Mouse (Mus musculus): ENCODE data around the gene Neu4. TPM values are rescaled to one million over a fixed set of nuclear protein-coding genes. Genes with fewer than 3 reads are reported as not detected.
A peak's percentile ranks its signal among the peaks of the same experiment; 100 is the strongest.

Neu4 gene
- polyA plus RNA-seq, 1 experiment from 2014 or later = not detected

DNA sequence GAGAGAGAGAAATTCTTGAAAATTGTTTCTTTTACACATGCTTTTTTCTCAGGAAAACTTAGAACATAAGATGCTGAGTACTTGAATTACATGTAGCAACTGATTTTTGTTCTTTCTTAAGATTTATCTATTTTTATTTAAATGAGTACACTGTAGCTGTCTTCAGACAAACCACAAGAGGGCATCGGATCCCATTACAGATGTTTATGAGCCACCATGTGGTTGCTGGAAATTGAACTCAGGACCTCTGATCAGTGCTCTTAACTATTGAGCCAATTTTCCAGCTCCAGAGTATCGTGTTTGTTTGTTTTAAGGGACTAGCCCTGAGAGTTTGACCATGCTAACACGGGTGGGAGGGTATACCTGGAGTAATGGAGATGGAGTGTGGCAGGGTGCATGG, 8.6 kb upstream of the Neu4 start:
- Histone ChIP-seq H3K4me3 (no peak overlapping the region), H3K27ac (no peak overlapping the region), H3K36me3 (no peaks in the 10 kb centered on the region), H3K4me1 (no peaks in the 10 kb centered on the region), H3K4me2 (no peak overlapping the region), H3K9ac (no peak overlapping the region), H3K9me3 (no peaks in the 10 kb centered on the region), H3K27me3 (no peaks in the 10 kb centered on the region)
- no peak for ATAC-seq (ENCODE audit: insufficient number of reproducible peaks, low FRiP score, low TSS enrichment, low read depth)
- 58% methylated on average over 3 of the region's 3 CpGs for WGBS

DNA sequence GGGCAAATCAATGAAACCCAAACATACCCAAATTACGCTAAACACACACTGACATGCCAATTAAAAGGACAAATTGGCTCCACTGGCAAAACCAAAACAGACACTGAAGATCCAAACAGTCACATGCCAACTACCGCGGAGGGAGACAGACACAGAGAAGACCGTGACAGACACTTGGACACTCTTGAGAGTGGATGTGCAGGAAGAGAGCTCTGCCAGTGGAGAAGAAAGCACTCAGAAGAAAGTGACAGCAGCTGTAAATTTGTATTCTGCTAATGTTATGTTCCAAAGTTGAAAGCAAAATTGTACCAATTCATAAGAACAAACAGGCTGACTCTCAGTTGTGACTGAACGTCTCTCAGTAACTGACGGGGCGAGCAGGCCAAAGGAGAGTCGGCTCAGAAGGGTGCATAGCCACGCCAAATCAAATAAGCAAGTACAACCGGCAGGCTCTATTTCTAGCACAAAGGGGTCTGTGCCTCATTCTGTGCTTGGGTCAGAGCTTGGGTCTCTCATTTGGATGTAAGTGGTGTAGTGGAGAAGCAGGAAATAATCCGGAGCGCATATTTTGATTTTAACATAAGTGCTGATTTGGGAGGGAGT, 7.4 kb downstream of the Neu4 start:
- Histone ChIP-seq H3K27ac (no peak overlapping the region), H3K9me3 (no peaks in the 10 kb centered on the region)

GRCm38 (mm10) chr1:94028741-94029140, 8.5 kb downstream of the Neu4 start:
- 82% methylated on average over 2 of the region's 2 CpGs for WGBS
- Histone ChIP-seq H3K4me1 (no peaks in the 10 kb centered on the region), H3K27ac (no peak overlapping the region), H3K9ac (no peak overlapping the region), H3K4me2 (no peak overlapping the region), H3K4me3 (no peak overlapping the region), H3K36me3 (no peaks in the 10 kb centered on the region), H3K9me3 (no peaks in the 10 kb centered on the region), H3K27me3 (no peaks in the 10 kb centered on the region)
- ATAC-seq (ENCODE audit: insufficient number of reproducible peaks, low FRiP score, low TSS enrichment, low read depth) = no peak

More for the DNA sequence above, 7.4 kb downstream of the Neu4 start:
- 85% methylated on average over 12 of the region's 12 CpGs for WGBS
- no peaks in the 10 kb centered on the region for H3K36me3 ChIP-seq
- ATAC-seq (ENCODE audit: insufficient number of reproducible peaks, low FRiP score, low TSS enrichment, low read depth) = no peak
- no peak overlapping the region for H3K4me2 ChIP-seq
- H3K9ac ChIP-seq = no peak overlapping the region
- no peaks in the 10 kb centered on the region for H3K4me1 ChIP-seq
- H3K27me3 ChIP-seq = no peaks in the 10 kb centered on the region
- H3K4me3 ChIP-seq = no peak overlapping the region

DNA sequence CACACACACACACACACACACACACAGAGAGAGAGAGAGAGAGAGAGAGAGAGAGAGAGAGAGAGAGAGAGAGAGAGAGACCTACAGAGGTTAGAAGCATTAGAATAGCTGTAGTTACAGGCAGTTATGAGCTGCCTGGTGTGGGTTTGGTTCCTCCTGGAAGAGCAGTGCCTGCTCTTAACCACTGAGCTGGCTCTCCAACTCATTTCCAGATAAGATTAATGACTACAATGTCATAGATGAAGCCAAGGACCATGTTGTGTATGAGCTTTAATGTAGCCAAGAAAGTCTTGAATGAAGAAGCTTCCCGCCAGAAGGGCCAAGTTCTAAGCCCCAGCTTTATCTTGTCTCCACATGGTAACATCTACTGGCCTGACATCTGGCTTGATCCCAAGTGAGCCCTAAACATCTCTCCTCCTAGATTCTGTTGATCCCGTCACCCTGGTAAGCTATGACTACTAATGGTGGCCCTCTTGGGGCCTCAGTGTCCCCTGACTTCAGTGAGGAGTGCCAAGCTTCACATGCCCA, 12.9 kb downstream of the Neu4 start:
- Histone ChIP-seq H3K9me3 (no peaks in the 10 kb centered on the region), H3K4me1 (peaks cover 11% of the 10 kb centered on the region), H3K4me3 (no peak overlapping the region), H3K36me3 (no peaks in the 10 kb centered on the region), H3K27me3 (no peaks in the 10 kb centered on the region), H3K27ac (no peak overlapping the region), H3K4me2 (no peak overlapping the region), H3K9ac (no peak overlapping the region)
- 88% methylated on average over 2 of the region's 2 CpGs for WGBS
- no peak for ATAC-seq (ENCODE audit: insufficient number of reproducible peaks, low FRiP score, low TSS enrichment, low read depth)

DNA sequence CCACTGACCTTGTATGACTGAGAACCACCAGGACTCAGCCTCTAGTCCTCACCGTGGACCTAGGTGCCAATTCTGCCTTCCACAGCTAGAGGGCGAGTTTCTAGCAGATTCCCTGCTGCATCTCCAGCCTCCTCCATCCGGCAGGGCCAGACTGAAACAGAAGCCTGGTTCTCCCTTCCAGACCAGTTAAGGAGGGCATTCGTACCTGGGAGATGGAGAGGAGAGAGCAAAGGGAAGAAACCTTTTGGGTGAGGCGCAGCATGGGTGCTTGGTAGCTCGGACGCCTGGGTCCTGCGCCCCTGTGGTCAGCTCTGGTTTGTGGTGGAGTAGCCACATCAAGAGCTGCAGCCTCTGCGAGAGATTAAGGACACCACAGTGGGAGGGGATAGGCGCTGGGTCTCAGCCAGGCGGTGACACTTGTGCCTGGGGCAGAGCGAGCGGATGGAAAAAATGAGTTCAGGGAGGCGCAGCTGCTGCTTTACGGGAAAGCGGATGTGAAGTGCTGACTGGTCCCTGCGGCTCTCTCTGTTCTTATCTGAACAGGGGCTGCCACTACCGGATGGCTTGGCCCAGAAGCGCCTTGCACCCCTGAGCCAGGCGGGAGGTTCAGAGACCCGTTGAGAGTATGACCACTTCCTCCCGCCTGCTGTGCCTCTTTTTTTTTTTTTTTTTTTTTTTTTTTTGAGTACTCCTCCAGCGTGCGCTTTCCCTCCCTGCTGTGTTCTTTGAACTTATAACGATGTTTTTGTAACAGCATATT, 14.9 kb downstream of the Neu4 start:
- Histone ChIP-seq H3K36me3 (no peaks in the 10 kb centered on the region), H3K27me3 (no peaks in the 10 kb centered on the region), H3K9me3 (no peaks in the 10 kb centered on the region), H3K4me1 (peaks cover 11% of the 10 kb centered on the region), H3K4me2 (peak overlapping the region; percentile 81), H3K4me3 (peak overlapping the region; percentile 43), H3K27ac (peak overlapping the region; percentile 89), H3K9ac (no peak overlapping the region)
- under 1% methylated on average over 25 of the region's 25 CpGs for WGBS
- peak; percentile 81 for ATAC-seq (ENCODE audit: insufficient number of reproducible peaks, low FRiP score, low TSS enrichment, low read depth)

GRCm38 (mm10) chr1:94040391-94040790, 20.1 kb downstream of the Neu4 start:
- Histone ChIP-seq H3K4me3 (no peak overlapping the region), H3K4me1 (peaks cover 4% of the 10 kb centered on the region), H3K9me3 (no peaks in the 10 kb centered on the region), H3K27me3 (no peaks in the 10 kb centered on the region), H3K36me3 (no peaks in the 10 kb centered on the region), H3K4me2 (no peak overlapping the region), H3K9ac (no peak overlapping the region), H3K27ac (no peak overlapping the region)
- 88% methylated on average over 2 of the region's 2 CpGs for WGBS
- ATAC-seq (ENCODE audit: insufficient number of reproducible peaks, low FRiP score, low TSS enrichment, low read depth) = no peak

GRCm38 (mm10) chr1:94045559-94045958, 25.3 kb downstream of the Neu4 start:
- ATAC-seq (ENCODE audit: insufficient number of reproducible peaks, low FRiP score, low TSS enrichment, low read depth) = no peak
- H3K9me3 ChIP-seq = no peaks in the 10 kb centered on the region
- H3K27me3 ChIP-seq = no peaks in the 10 kb centered on the region
- no peaks in the 10 kb centered on the region for H3K36me3 ChIP-seq
- H3K27ac ChIP-seq = no peak overlapping the region
- no peaks in the 10 kb centered on the region for H3K4me1 ChIP-seq
- H3K9ac ChIP-seq = no peak overlapping the region
- no peak overlapping the region for H3K4me3 ChIP-seq
- WGBS = 41% methylated on average over 3 of the region's 3 CpGs
- H3K4me2 ChIP-seq = no peak overlapping the region

- H3K36me3 ChIP-seq = no peaks in the 10 kb centered on the region
- H3K27me3 ChIP-seq = no peaks in the 10 kb centered on the region
- H3K27ac ChIP-seq = no peak overlapping the region
- H3K9me3 ChIP-seq = no peaks in the 10 kb centered on the region
- no peak overlapping the region for H3K9ac ChIP-seq
- WGBS = 81% methylated on average over 4 of the region's 4 CpGs
- H3K4me3 ChIP-seq = no peak overlapping the region
- H3K4me1 ChIP-seq = no peaks in the 10 kb centered on the region
- H3K4me2 ChIP-seq = no peak overlapping the region
- ATAC-seq (ENCODE audit: insufficient number of reproducible peaks, low FRiP score, low TSS enrichment, low read depth) = no peak
Measured at GRCm38 (mm10) chr1:94046544-94046943, 26.3 kb downstream of the Neu4 start.

- ATAC-seq (ENCODE audit: insufficient number of reproducible peaks, low FRiP score, low TSS enrichment, low read depth) = no peak
- H3K27ac ChIP-seq = no peak overlapping the region
- 77% methylated on average over 5 of the region's 5 CpGs for WGBS
- no peak overlapping the region for H3K4me2 ChIP-seq
- H3K9ac ChIP-seq = no peak overlapping the region
- H3K4me1 ChIP-seq = peaks cover 15% of the 10 kb centered on the region
- no peak overlapping the region for H3K4me3 ChIP-seq
- no peaks in the 10 kb centered on the region for H3K27me3 ChIP-seq
- no peaks in the 10 kb centered on the region for H3K36me3 ChIP-seq
- H3K9me3 ChIP-seq = no peaks in the 10 kb centered on the region
Measured at GRCm38 (mm10) chr1:94051104-94051503, 30.9 kb downstream of the Neu4 start.

- H3K36me3 ChIP-seq = no peaks in the 10 kb centered on the region
- H3K4me1 ChIP-seq = peaks cover 15% of the 10 kb centered on the region
- peak within 1 kb of the TSS; percentile 75 for H3K27ac ChIP-seq
- no peak within 1 kb of the TSS for H3K9ac ChIP-seq
- WGBS = 48% methylated on average over 6 of the region's 6 CpGs
- no peaks in the 10 kb centered on the region for H3K9me3 ChIP-seq
- H3K4me2 ChIP-seq = no peak within 1 kb of the TSS
- H3K4me3 ChIP-seq = no peak within 1 kb of the TSS
- no peaks in the 10 kb centered on the region for H3K27me3 ChIP-seq
- no peak for ATAC-seq (ENCODE audit: insufficient number of reproducible peaks, low FRiP score, low TSS enrichment, low read depth)
Measured at GRCm38 (mm10) chr1:94052373-94052772, 32.1 kb downstream of the Neu4 start, which contains the start of gene Pdcd1. Gene Pdcd1, minus strand, starts transcription at chr1:94052553.

DNA sequence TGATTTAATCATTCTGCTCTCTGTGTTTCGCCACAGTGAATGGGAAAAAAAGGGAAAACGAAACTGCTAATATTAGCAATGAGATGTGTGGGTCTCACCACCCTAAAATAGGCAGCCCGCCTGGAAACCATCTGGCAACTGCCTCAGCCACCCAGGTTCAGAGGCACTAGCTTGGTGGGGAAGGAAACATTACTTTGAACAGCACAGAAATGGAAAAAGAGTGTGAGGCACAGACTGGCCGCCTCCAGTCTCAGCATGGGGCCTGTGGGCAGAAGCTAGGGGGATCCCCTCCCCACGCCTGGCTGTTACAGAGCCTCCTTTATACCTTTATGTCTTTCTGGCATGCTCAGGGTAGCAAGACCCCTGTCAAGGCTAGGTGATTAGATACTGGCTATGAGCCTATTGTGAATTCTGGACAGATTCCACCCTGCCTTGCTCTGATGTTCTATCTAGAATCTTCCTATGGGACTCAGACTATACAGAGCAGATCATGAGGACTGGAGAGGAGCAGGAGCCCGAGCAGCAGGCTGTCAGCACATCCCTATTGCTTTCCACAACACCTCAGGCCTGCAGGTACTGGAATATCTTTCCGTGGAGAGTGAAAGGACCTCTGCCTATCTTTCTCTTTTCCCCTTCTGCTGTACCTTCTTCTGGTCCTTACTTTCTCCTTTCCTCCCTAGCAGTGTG, 33.4 kb downstream of the Neu4 start:
- Histone ChIP-seq H3K27ac (peak overlapping the region; percentile 75), H3K4me2 (no peak overlapping the region), H3K4me3 (no peak overlapping the region), H3K4me1 (peaks cover 15% of the 10 kb centered on the region), H3K9ac (no peak overlapping the region), H3K27me3 (no peaks in the 10 kb centered on the region), H3K9me3 (no peaks in the 10 kb centered on the region), H3K36me3 (no peaks in the 10 kb centered on the region)
- 0 out of 2 replicates have a peak, but pooled peaks have one; percentile 37 for ATAC-seq (ENCODE audit: insufficient number of reproducible peaks, low FRiP score, low TSS enrichment, low read depth)
- WGBS = 39% methylated on average over 7 of the region's 7 CpGs

GRCm38 (mm10) chr1:94054481-94054880, 34.2 kb downstream of the Neu4 start:
- Histone ChIP-seq H3K27ac (no peak overlapping the region), H3K4me1 (peaks cover 15% of the 10 kb centered on the region), H3K27me3 (no peaks in the 10 kb centered on the region), H3K36me3 (no peaks in the 10 kb centered on the region), H3K9me3 (no peaks in the 10 kb centered on the region), H3K4me2 (no peak overlapping the region), H3K9ac (no peak overlapping the region), H3K4me3 (no peak overlapping the region)
- WGBS = 67% methylated on average over 1 of the region's 1 CpGs
- ATAC-seq (ENCODE audit: insufficient number of reproducible peaks, low FRiP score, low TSS enrichment, low read depth) = no peak
